Mouse (Mus musculus) midbrain, embryonic 13.5 days (tissue): ENCODE measurements at regions not wholly inside any gene's neighbourhood (a gene's known extent, or its start where the extent isn't known, plus 50 kb on each side); places are given as distances from the start of the nearest gene placed in this dataset.

Source experiments
- ATAC-seq: fragments of 200-750 bp; cut with Nextera tagmentation; 2 replicates; pipeline ENCODE4 v1.8.0; 2017; ENCODE audit warnings: mild to moderate bottlenecking, moderate TSS enrichment, moderate library complexity
- H3K27ac ChIP-seq: fragments of 300-500 bp; sonication (generic); 2 replicates; pipeline ENCODE4 v1.5.1; 2015; ENCODE audit warnings: inconsistent platforms, mild to moderate bottlenecking, moderate library complexity
- H3K27me3 ChIP-seq: fragments of 300-500 bp; sonication (generic); 2 replicates; pipeline ENCODE4 v1.6.1; 2015; ENCODE audit warnings: mild to moderate bottlenecking, inconsistent platforms
- H3K36me3 ChIP-seq: fragments of 300-500 bp; sonication (generic); 2 replicates; pipeline ENCODE4 v1.6.1; 2015; ENCODE audit warnings: mild to moderate bottlenecking, inconsistent platforms
- H3K4me1 ChIP-seq: fragments of 300-500 bp; sonication (generic); replicated peaks from 2 replicates; pipeline ENCODE4 v1.6.1; 2015; ENCODE audit warnings: inconsistent platforms
- H3K4me2 ChIP-seq: fragments of 300-500 bp; sonication (generic); replicated peaks from 2 replicates; pipeline ENCODE4 v1.6.1; 2015; ENCODE audit warnings: moderate library complexity, mild to moderate bottlenecking, inconsistent platforms
- H3K4me3 ChIP-seq: fragments of 300-500 bp; sonication (generic); replicated peaks from 2 replicates; pipeline ENCODE4 v1.5.1; 2015; ENCODE audit warnings: mild to moderate bottlenecking, inconsistent platforms
- H3K9ac ChIP-seq: fragments of 300-500 bp; sonication (generic); replicated peaks from 2 replicates; pipeline ENCODE4 v1.6.1; 2015; ENCODE audit warnings: mild to moderate bottlenecking, inconsistent platforms
- H3K9me3 ChIP-seq: fragments of 300-500 bp; sonication (generic); 2 replicates; pipeline ENCODE4 v1.6.1; 2016; ENCODE audit warnings: mild to moderate bottlenecking, inconsistent platforms
- WGBS: fragments of 180-500 bp; shearing (Covaris S2); methylation state at CpG from one replicate; pipeline ENCODE4 v1.1.7; 2015; 5-methylcytosine and 5-hydroxymethylcytosine counted together

GRCm38 (mm10) chr14:111212929-111213657, 458.1 kb upstream of the Slitrk6 start:
- Histone ChIP-seq H3K36me3 (no peaks in the 10 kb centered on the region), H3K4me2 (no peak overlapping the region), H3K27ac (no peak overlapping the region), H3K4me1 (0 out of 2 replicates have a peak, but pooled peaks cover 4% of the 10 kb centered on the region), H3K27me3 (no peaks in the 10 kb centered on the region), H3K4me3 (no peak overlapping the region), H3K9ac (no peak overlapping the region), H3K9me3 (no peaks in the 10 kb centered on the region)
- no peak for ATAC-seq
- WGBS, result 81% methylated on average over 4 of the region's 4 CpGs

GRCm38 (mm10) chr14:111226926-111227325, 448.0 kb upstream of the Slitrk5 start:
- ATAC-seq, result no peak
- no peak overlapping the region for H3K4me3 ChIP-seq
- H3K27ac ChIP-seq, result no peak overlapping the region
- WGBS, result 79% methylated on average over 6 of the region's 6 CpGs
- H3K36me3 ChIP-seq, result no peaks in the 10 kb centered on the region
- H3K4me2 ChIP-seq, result no peak overlapping the region
- no peaks in the 10 kb centered on the region for H3K4me1 ChIP-seq
- no peaks in the 10 kb centered on the region for H3K27me3 ChIP-seq
- no peak overlapping the region for H3K9ac ChIP-seq
- no peaks in the 10 kb centered on the region for H3K9me3 ChIP-seq

- no peak for ATAC-seq
- H3K9ac ChIP-seq, result no peak overlapping the region
- no peak overlapping the region for H3K4me2 ChIP-seq
- H3K4me3 ChIP-seq, result no peak overlapping the region
- peaks cover 3% of the 10 kb centered on the region; the same call in 1 of the 2 replicates for H3K9me3 ChIP-seq
- no peak overlapping the region for H3K27ac ChIP-seq
- WGBS, result 37% methylated on average over 2 of the region's 2 CpGs
- H3K27me3 ChIP-seq, result no peaks in the 10 kb centered on the region
- no peaks in the 10 kb centered on the region for H3K36me3 ChIP-seq
- H3K4me1 ChIP-seq, result no peaks in the 10 kb centered on the region
Measured at GRCm38 (mm10) chr14:111239121-111239520, 435.8 kb upstream of the Slitrk5 start.

GRCm38 (mm10) chr14:111249347-111249946, 425.4 kb upstream of the Slitrk5 start:
- 44% methylated on average over 9 of the region's 9 CpGs for WGBS
- ATAC-seq, result peak; percentile 94
- H3K4me2 ChIP-seq, result peak overlapping the region; percentile 33
- no peaks in the 10 kb centered on the region for H3K36me3 ChIP-seq
- no peak overlapping the region for H3K9ac ChIP-seq
- H3K27me3 ChIP-seq, result no peaks in the 10 kb centered on the region
- no peaks in the 10 kb centered on the region for H3K9me3 ChIP-seq
- peaks cover 3% of the 10 kb centered on the region; the same call in 1 of the 2 replicates for H3K4me1 ChIP-seq
- H3K27ac ChIP-seq, result no peak overlapping the region
- H3K4me3 ChIP-seq, result no peak overlapping the region

GRCm38 (mm10) chr14:111253190-111253589, 421.7 kb upstream of the Slitrk5 start:
- peak; percentile 55; the same call in 1 of the 2 replicates for ATAC-seq
- no peak overlapping the region for H3K9ac ChIP-seq
- H3K4me1 ChIP-seq, result peaks cover 3% of the 10 kb centered on the region; the same call in 1 of the 2 replicates
- no peak overlapping the region for H3K4me2 ChIP-seq
- WGBS, result 17% methylated on average over 3 of the region's 3 CpGs
- no peaks in the 10 kb centered on the region for H3K27me3 ChIP-seq
- no peaks in the 10 kb centered on the region for H3K9me3 ChIP-seq
- H3K4me3 ChIP-seq, result no peak overlapping the region
- H3K27ac ChIP-seq, result no peak overlapping the region
- no peaks in the 10 kb centered on the region for H3K36me3 ChIP-seq

- Histone ChIP-seq H3K4me3 (no peak overlapping the region), H3K36me3 (no peaks in the 10 kb centered on the region), H3K4me2 (no peak overlapping the region), H3K9me3 (no peaks in the 10 kb centered on the region), H3K27ac (no peak overlapping the region), H3K9ac (no peak overlapping the region), H3K4me1 (no peaks in the 10 kb centered on the region), H3K27me3 (no peaks in the 10 kb centered on the region)
- no peak for ATAC-seq
Measured at GRCm38 (mm10) chr14:111261696-111262095, 413.2 kb upstream of the Slitrk5 start.

GRCm38 (mm10) chr14:111270239-111270638, 404.7 kb upstream of the Slitrk5 start:
- no peak overlapping the region for H3K9ac ChIP-seq
- no peaks in the 10 kb centered on the region for H3K27me3 ChIP-seq
- H3K27ac ChIP-seq, result no peak overlapping the region
- H3K4me3 ChIP-seq, result no peak overlapping the region
- 71% methylated on average over 4 of the region's 4 CpGs for WGBS
- no peak overlapping the region for H3K4me2 ChIP-seq
- H3K4me1 ChIP-seq, result no peaks in the 10 kb centered on the region
- no peaks in the 10 kb centered on the region for H3K36me3 ChIP-seq
- ATAC-seq, result no peak
- H3K9me3 ChIP-seq, result no peaks in the 10 kb centered on the region

- WGBS, result 88% methylated on average over 1 of the region's 1 CpGs
- no peaks in the 10 kb centered on the region for H3K36me3 ChIP-seq
- no peak for ATAC-seq
Measured at GRCm38 (mm10) chr14:111281354-111281753, 393.5 kb upstream of the Slitrk5 start.

GRCm38 (mm10) chr14:111283681-111284461, 391.0 kb upstream of the Slitrk5 start:
- Histone ChIP-seq H3K9me3 (no peaks in the 10 kb centered on the region), H3K4me3 (no peak overlapping the region), H3K4me2 (no peak overlapping the region), H3K27ac (no peak overlapping the region), H3K9ac (no peak overlapping the region), H3K36me3 (no peaks in the 10 kb centered on the region), H3K27me3 (no peaks in the 10 kb centered on the region), H3K4me1 (0 out of 2 replicates have a peak, but pooled peaks cover 3% of the 10 kb centered on the region)
- 60% methylated on average over 10 of the region's 10 CpGs for WGBS
- peak; percentile 82 for ATAC-seq

More at GRCm38 (mm10) chr14:111281354-111281753, 393.5 kb upstream of the Slitrk5 start:
- H3K9ac ChIP-seq, result no peak overlapping the region
- 0 out of 2 replicates have a peak, but pooled peaks cover 3% of the 10 kb centered on the region for H3K4me1 ChIP-seq
- H3K27me3 ChIP-seq, result no peaks in the 10 kb centered on the region
- no peak overlapping the region for H3K4me3 ChIP-seq
- no peaks in the 10 kb centered on the region for H3K9me3 ChIP-seq
- no peak overlapping the region for H3K27ac ChIP-seq
- no peak overlapping the region for H3K4me2 ChIP-seq

GRCm38 (mm10) chr14:111285981-111286380, 388.9 kb upstream of the Slitrk5 start:
- H3K27ac ChIP-seq, result no peak overlapping the region
- no peak overlapping the region for H3K4me2 ChIP-seq
- no peak for ATAC-seq
- 52% methylated on average over 1 of the region's 1 CpGs for WGBS
- H3K36me3 ChIP-seq, result no peaks in the 10 kb centered on the region
- no peaks in the 10 kb centered on the region for H3K27me3 ChIP-seq
- no peaks in the 10 kb centered on the region for H3K9me3 ChIP-seq
- no peak overlapping the region for H3K9ac ChIP-seq
- H3K4me3 ChIP-seq, result no peak overlapping the region
- H3K4me1 ChIP-seq, result 0 out of 2 replicates have a peak, but pooled peaks cover 3% of the 10 kb centered on the region

- no peak for ATAC-seq
- WGBS, result 92% methylated on average over 3 of the region's 3 CpGs
- H3K9me3 ChIP-seq, result no peaks in the 10 kb centered on the region
Measured at GRCm38 (mm10) chr14:111295521-111295920, 379.4 kb upstream of the Slitrk5 start.

GRCm38 (mm10) chr14:111297796-111298195, 377.1 kb upstream of the Slitrk5 start:
- H3K9ac ChIP-seq, result no peak overlapping the region
- no peaks in the 10 kb centered on the region for H3K27me3 ChIP-seq
- no peak overlapping the region for H3K4me2 ChIP-seq
- no peaks in the 10 kb centered on the region for H3K4me1 ChIP-seq
- no peak overlapping the region for H3K4me3 ChIP-seq
- H3K9me3 ChIP-seq, result no peaks in the 10 kb centered on the region
- H3K36me3 ChIP-seq, result no peaks in the 10 kb centered on the region
- no peak for ATAC-seq
- no peak overlapping the region for H3K27ac ChIP-seq

More at GRCm38 (mm10) chr14:111295521-111295920, 379.4 kb upstream of the Slitrk5 start:
- Histone ChIP-seq H3K27me3 (no peaks in the 10 kb centered on the region), H3K4me1 (no peaks in the 10 kb centered on the region), H3K4me3 (no peak overlapping the region), H3K9ac (no peak overlapping the region), H3K36me3 (no peaks in the 10 kb centered on the region), H3K4me2 (no peak overlapping the region), H3K27ac (no peak overlapping the region)
